Mouse (Mus musculus): ENCODE results near the gene Cyb561.

DNA sequence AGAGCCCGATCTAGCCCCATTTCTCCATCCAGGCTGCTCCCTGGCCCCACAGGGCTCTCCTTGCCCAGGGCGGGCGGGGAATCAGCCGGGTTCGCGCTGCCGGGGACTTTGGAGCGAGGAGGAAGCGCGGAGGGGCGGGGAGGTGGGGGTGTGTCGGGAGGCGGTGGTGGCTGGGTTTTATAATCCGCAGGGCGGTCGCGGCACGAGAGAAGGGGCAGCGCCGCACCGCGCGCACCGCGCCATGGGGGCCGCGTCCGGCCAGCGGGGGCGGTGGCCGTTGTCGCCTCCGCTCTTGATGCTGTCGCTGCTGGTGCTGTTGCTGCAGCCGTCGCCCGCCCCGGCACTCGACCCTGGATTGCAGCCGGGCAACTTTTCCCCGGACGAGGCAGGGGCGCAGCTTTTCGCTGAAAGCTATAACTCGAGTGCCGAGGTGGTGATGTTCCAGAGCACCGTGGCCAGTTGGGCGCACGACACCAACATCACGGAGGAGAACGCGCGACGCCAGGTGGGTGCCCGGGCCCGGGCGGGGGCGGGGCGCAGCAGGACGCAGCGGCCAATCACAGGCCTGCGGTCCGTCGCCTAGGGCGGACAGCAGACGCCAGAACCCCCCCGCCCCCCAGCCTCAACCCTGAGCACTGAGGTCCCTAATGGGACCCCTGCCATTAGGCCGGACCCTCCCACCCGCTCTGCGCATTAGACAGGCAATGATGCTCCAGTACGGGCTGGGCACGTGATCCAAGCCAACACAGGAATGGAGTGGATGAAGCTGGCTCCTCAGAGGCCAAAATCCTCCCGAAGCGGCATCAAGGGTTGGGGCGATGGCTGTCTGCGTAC is 14.8 kb upstream of the Cyb561 start, which contains the start of gene Ace:
- TF ChIP-seq CTCF (IDR thresholded peaks at IDR 0.05; ENCODE audit: low read depth), result no peak
- TF ChIP-seq EP300 (IDR thresholded peaks at IDR 0.05; ENCODE audit: low read depth), result no peak
